Mouse (Mus musculus) G1E (cell line): ENCODE measurements at regions not wholly inside any gene's neighbourhood (a gene's known extent, or its start where the extent isn't known, plus 50 kb on each side); places are given as distances from the start of the nearest gene placed in this dataset.

Experiments
- ATAC-seq: 2 replicates; pipeline ENCODE4 v1.8.0; 2016; ENCODE audit warnings: mild to moderate bottlenecking; ENCODE audit not compliant: insufficient number of reproducible peaks, poor library complexity, low FRiP score, severe bottlenecking; ENCODE audit errors: extremely low read depth
- DNase-seq: peaks from one replicate; pipeline ENCODE4 v3.0.0; 2012; ENCODE audit warnings: low spot score
- H3K27me3 ChIP-seq: 2 replicates; pipeline ENCODE4 v1.6.1; 2012; ENCODE audit warnings: mild to moderate bottlenecking, low read length, inconsistent platforms; ENCODE audit not compliant: insufficient read depth
- H3K36me3 ChIP-seq: replicated peaks from 2 replicates; pipeline ENCODE3; 2012; ENCODE audit warnings: mild to moderate bottlenecking, inconsistent platforms
- H3K4me1 ChIP-seq: 2 replicates; pipeline ENCODE4 v1.6.1; 2012; ENCODE audit warnings: low read depth, low read length, inconsistent platforms, mixed read lengths; ENCODE audit not compliant: insufficient read depth
- H3K4me3 ChIP-seq: 2 replicates; pipeline ENCODE4 v1.5.1; 2012; ENCODE audit warnings: low read depth, mild to moderate bottlenecking, inconsistent platforms, low read length, moderate library complexity, mixed read lengths
- H3K9me3 ChIP-seq: replicated peaks from 2 replicates; pipeline ENCODE4 v1.6.1; 2012; ENCODE audit warnings: inconsistent platforms
- CTCF ChIP-seq: IDR thresholded peaks from 2 replicates; pipeline ENCODE4 v1.5.1; 2012; ENCODE audit warnings: low read depth, low read length, inconsistent platforms, mixed read lengths
- GATA1 ChIP-seq: IDR thresholded peaks from 2 replicates; pipeline ENCODE4 v1.6.1; 2012; ENCODE audit warnings: borderline replicate concordance, low read length, inconsistent platforms, mixed read lengths
- GATA2 ChIP-seq: IDR thresholded peaks from 2 replicates; pipeline ENCODE4 v1.6.1; 2012; ENCODE audit warnings: low read depth, low read length, inconsistent platforms, borderline replicate concordance
- POLR2AphosphoS5 ChIP-seq: IDR thresholded peaks from 2 replicates; pipeline ENCODE4 v1.6.1; 2012; ENCODE audit warnings: low read depth, low read length, inconsistent platforms; ENCODE audit not compliant: insufficient replicate concordance
- TAL1 ChIP-seq: conservative IDR thresholded peaks from 2 replicates; pipeline ENCODE4 v1.6.1; 2012; ENCODE audit warnings: low read depth, low read length, inconsistent platforms, mixed read lengths

- TF ChIP-seq POLR2AphosphoS5 (no peak), GATA2 (no peak), CTCF (no peak), TAL1 (no peak), GATA1 (no peak)
- Histone ChIP-seq H3K9me3 (no peaks in the 10 kb centered on the region), H3K27me3 (no peaks in the 10 kb centered on the region), H3K4me3 (no peak overlapping the region), H3K4me1 (no peaks in the 10 kb centered on the region), H3K36me3 (no peaks in the 10 kb centered on the region)
- no peak for DNase-seq
- ATAC-seq, result no peak
Observed at GRCm38 (mm10) chr19:35263101-35263500, 340.9 kb downstream of the Kif20b start.

- Histone ChIP-seq H3K27me3 (no peaks in the 10 kb centered on the region), H3K9me3 (no peaks in the 10 kb centered on the region), H3K4me3 (no peak overlapping the region), H3K36me3 (no peaks in the 10 kb centered on the region), H3K4me1 (no peaks in the 10 kb centered on the region)
- no peak for ATAC-seq
- no peak for TF ChIP-seq POLR2AphosphoS5
- no peak for DNase-seq
Observed at GRCm38 (mm10) chr19:35278395-35278794, 356.2 kb downstream of the Kif20b start.

DNA sequence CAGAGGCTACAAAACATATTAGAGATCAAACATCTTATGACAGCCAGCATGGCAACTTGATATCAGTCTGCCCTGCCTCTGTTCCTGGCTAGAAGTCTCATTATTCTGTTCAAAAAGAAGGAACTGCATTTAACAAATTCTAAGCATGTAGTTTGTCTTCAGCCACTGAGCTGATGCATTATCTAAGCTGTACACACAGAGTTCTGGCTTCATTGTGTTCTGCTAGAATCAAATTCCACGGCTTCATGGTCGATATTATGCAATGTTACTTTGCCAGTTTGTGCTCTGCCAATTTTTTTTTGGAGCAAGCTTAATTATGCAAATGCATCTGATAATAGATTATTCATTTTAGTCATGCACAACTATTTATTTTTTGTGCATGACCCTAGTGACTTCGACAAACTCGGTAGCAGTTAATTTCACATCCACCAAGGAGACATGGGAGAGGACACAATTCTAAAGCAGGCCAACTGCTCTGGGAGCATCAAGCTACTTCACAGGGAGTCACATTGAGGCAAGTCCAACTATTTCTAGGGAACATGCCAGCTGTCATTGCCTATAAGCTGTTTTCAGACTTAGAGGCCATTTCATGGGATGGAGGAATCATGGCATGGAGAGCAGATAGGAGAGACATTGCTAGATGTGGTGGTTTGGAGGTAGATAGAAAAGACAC lies 360.8 kb downstream of the Kif20b start:
- ATAC-seq, result no peak
- DNase-seq, result no peak
- Histone ChIP-seq H3K9me3 (no peaks in the 10 kb centered on the region), H3K36me3 (no peaks in the 10 kb centered on the region), H3K4me1 (no peaks in the 10 kb centered on the region), H3K4me3 (no peak overlapping the region), H3K27me3 (no peaks in the 10 kb centered on the region)
- TF ChIP-seq CTCF, result no peak
- TF ChIP-seq GATA1, result no peak
- TF ChIP-seq POLR2AphosphoS5, result no peak
- TF ChIP-seq GATA2, result no peak
- TF ChIP-seq TAL1, result no peak

GRCm38 (mm10) chr19:35298846-35299245 lies 376.7 kb downstream of the Kif20b start:
- Histone ChIP-seq H3K36me3 (no peaks in the 10 kb centered on the region), H3K9me3 (no peaks in the 10 kb centered on the region), H3K4me3 (no peak overlapping the region), H3K27me3 (no peaks in the 10 kb centered on the region), H3K4me1 (no peaks in the 10 kb centered on the region)
- DNase-seq, result no peak
- TF ChIP-seq CTCF (no peak), GATA1 (no peak), GATA2 (no peak), TAL1 (no peak), POLR2AphosphoS5 (no peak)
- ATAC-seq, result no peak

DNA sequence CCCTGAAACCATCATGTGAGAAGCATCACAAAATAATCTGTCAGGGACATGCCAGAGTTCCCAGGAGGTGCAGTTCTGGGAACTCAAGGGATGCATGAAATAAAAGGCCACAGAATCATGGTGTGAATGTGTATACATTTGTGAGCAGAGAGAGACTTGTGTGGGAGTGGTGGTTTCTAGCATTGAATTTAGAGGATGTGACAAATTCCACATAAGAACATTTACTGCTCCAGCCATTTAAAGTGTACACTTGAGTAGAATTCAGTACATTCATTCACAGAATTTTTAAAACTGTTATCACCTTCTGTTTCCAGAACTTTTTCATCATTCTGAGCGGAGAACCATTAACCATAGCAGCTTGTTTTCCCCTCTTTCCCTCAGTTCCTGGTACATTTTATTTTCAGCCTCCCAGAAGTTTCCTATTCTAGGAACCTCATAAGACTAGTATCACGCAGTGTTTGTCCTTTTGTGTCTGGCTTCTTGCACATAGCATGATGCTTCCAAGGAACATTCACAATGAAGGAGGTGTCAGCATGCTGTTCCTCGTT lies 380.6 kb downstream of the Kif20b start:
- ATAC-seq (no peak), DNase-seq (no peak)
- TF ChIP-seq POLR2AphosphoS5 (no peak), GATA2 (no peak), GATA1 (no peak), CTCF (no peak), TAL1 (no peak)
- Histone ChIP-seq H3K36me3 (no peaks in the 10 kb centered on the region), H3K9me3 (no peaks in the 10 kb centered on the region), H3K4me1 (no peaks in the 10 kb centered on the region), H3K27me3 (no peaks in the 10 kb centered on the region), H3K4me3 (no peak overlapping the region)
